Mouse (Mus musculus): ENCODE data around the gene Mrps18a.
A peak's percentile ranks its signal among the peaks of the same experiment; 100 is the strongest.

GRCm38 (mm10) chr17:46086341-46086870, 24.4 kb upstream of the Mrps18a start:
- no peak for TF ChIP-seq CTCF (IDR thresholded peaks at IDR 0.05; ENCODE audit: low read depth, low read length)
- 0 out of 2 replicates have a peak, but pooled peaks have one; percentile 42 for TF ChIP-seq EP300 (IDR thresholded peaks at IDR 0.05; ENCODE audit: insufficient read depth, low read depth, low read length)
